Mouse (Mus musculus) kidney, embryonic 14.5 days (tissue): ENCODE measurements around the gene Btd. TPM values are rescaled to one million over a fixed set of nuclear protein-coding genes. Genes with fewer than 3 reads are reported as not detected.

Experiments
- ATAC-seq: fragments of 200-750 bp; cut with Nextera tagmentation; 2 replicates; pipeline ENCODE4 v1.8.0; 2017; ENCODE audit warnings: moderate number of reproducible peaks, mild to moderate bottlenecking, moderate TSS enrichment, moderate library complexity; ENCODE audit not compliant: low FRiP score, low TSS enrichment
- H3K27ac ChIP-seq: fragments of 300-500 bp; sonication (generic); 2 replicates; pipeline ENCODE4 v1.5.1; 2014; ENCODE audit warnings: low read depth, mild to moderate bottlenecking, low read length, moderate library complexity, mixed read lengths
- H3K27me3 ChIP-seq: fragments of 300-500 bp; sonication (generic); 2 replicates; pipeline ENCODE4 v1.6.1; 2014; ENCODE audit warnings: mild to moderate bottlenecking, low read length; ENCODE audit not compliant: control insufficient read depth, insufficient read depth
- H3K36me3 ChIP-seq: fragments of 300-500 bp; sonication (generic); 2 replicates; pipeline ENCODE4 v1.6.1; 2014; ENCODE audit warnings: low read length, mixed read lengths; ENCODE audit not compliant: control insufficient read depth, insufficient read depth
- H3K4me1 ChIP-seq: fragments of 300-500 bp; sonication (generic); 2 replicates; pipeline ENCODE4 v1.6.1; 2014; ENCODE audit warnings: low read length, mixed read lengths; ENCODE audit not compliant: control insufficient read depth, insufficient read depth
- H3K4me2 ChIP-seq: fragments of 300-500 bp; sonication (generic); replicated peaks from 2 replicates; pipeline ENCODE4 v1.6.1; 2014; ENCODE audit warnings: low read depth, mild to moderate bottlenecking, low read length
- H3K4me3 ChIP-seq: fragments of 300-500 bp; sonication (generic); 2 replicates; pipeline ENCODE4 v1.5.1; 2014; ENCODE audit warnings: mild to moderate bottlenecking, low read length
- H3K9ac ChIP-seq: fragments of 300-500 bp; sonication (generic); 2 replicates; pipeline ENCODE4 v1.6.1; 2014; ENCODE audit warnings: low read depth, mild to moderate bottlenecking, low read length, moderate library complexity
- H3K9me3 ChIP-seq: fragments of 300-500 bp; sonication (generic); 2 replicates; pipeline ENCODE4 v1.6.1; 2016; ENCODE audit warnings: low read length; ENCODE audit not compliant: control insufficient read depth
- WGBS: fragments of 180-500 bp; shearing (Covaris S2); extraction: QIAGEN DNeasy Blood & Tissue Kit; methylation state at CpG from one replicate; pipeline ENCODE4 v1.1.7; 2014; 5-methylcytosine and 5-hydroxymethylcytosine counted together
- polyA plus RNA-seq: library from polyadenylated mRNA; unstranded; fragments of >200 nt; fragmentation: Nextera tagmentation; extraction: Ambion mirVana; gene quantifications from 2 replicates; pipeline ENCODE4 v1.2.1, GENCODE M21; 2014

The Btd gene
- polyA plus RNA-seq, 1 experiment from 2014 or later: 30.9 TPM

- H3K36me3 ChIP-seq: peaks cover 28% of the 10 kb centered on the region
Measured at GRCm38 (mm10) chr14:31700376-31700775, 59.5 kb downstream of the Btd start.

GRCm38 (mm10) chr14:31709343-31709742 lies 68.5 kb downstream of the Btd start:
- Histone ChIP-seq H3K36me3 (peaks cover 36% of the 10 kb centered on the region), H3K9ac (no peak overlapping the region), H3K4me1 (no peaks in the 10 kb centered on the region), H3K4me2 (no peak overlapping the region), H3K27ac (no peak overlapping the region), H3K27me3 (no peaks in the 10 kb centered on the region), H3K9me3 (no peaks in the 10 kb centered on the region), H3K4me3 (no peak overlapping the region)
- no peak for ATAC-seq
- WGBS: 97% methylated on average over 1 of the region's 1 CpGs

More at GRCm38 (mm10) chr14:31700376-31700775, 59.5 kb downstream of the Btd start:
- H3K27ac ChIP-seq: no peak overlapping the region
- H3K9ac ChIP-seq: no peak overlapping the region
- no peak overlapping the region for H3K4me3 ChIP-seq
- H3K4me2 ChIP-seq: no peak overlapping the region
- ATAC-seq: no peak
- no peaks in the 10 kb centered on the region for H3K4me1 ChIP-seq
- no peaks in the 10 kb centered on the region for H3K9me3 ChIP-seq
- WGBS: 96% methylated on average over 2 of the region's 2 CpGs
- no peaks in the 10 kb centered on the region for H3K27me3 ChIP-seq

- Histone ChIP-seq H3K4me3 (no peak overlapping the region), H3K9ac (no peak overlapping the region), H3K4me1 (no peaks in the 10 kb centered on the region), H3K27me3 (no peaks in the 10 kb centered on the region), H3K9me3 (no peaks in the 10 kb centered on the region), H3K4me2 (no peak overlapping the region), H3K27ac (no peak overlapping the region), H3K36me3 (peaks cover 51% of the 10 kb centered on the region)
- ATAC-seq: no peak
Measured at GRCm38 (mm10) chr14:31715669-31716068, 74.8 kb downstream of the Btd start.

GRCm38 (mm10) chr14:31717360-31717759 lies 76.5 kb downstream of the Btd start:
- H3K9ac ChIP-seq: no peak overlapping the region
- no peak for ATAC-seq
- WGBS: 94% methylated on average over 5 of the region's 5 CpGs
- peaks cover 50% of the 10 kb centered on the region for H3K36me3 ChIP-seq
- no peak overlapping the region for H3K4me3 ChIP-seq
- H3K4me2 ChIP-seq: no peak overlapping the region
- H3K9me3 ChIP-seq: no peaks in the 10 kb centered on the region
- no peaks in the 10 kb centered on the region for H3K27me3 ChIP-seq
- no peak overlapping the region for H3K27ac ChIP-seq
- H3K4me1 ChIP-seq: no peaks in the 10 kb centered on the region

Other genes starting within 250 kb of the Btd start
- gene Sh3bp5, start 204.9 kb upstream of the Btd start, polyA plus RNA-seq: 6.7 and 14.3 TPM in 2 replicates
- 14.7 and 29.0 TPM in 2 replicates for gene Eaf1, start 146.6 kb upstream of the Btd start, polyA plus RNA-seq
- 56.0 and 62.4 TPM in 2 replicates for gene Mettl6, start 146.0 kb upstream of the Btd start, polyA plus RNA-seq
- 1.8 and 3.2 TPM in 2 replicates for gene Colq, start 49.7 kb upstream of the Btd start, polyA plus RNA-seq
- 3.3 TPM in 1 of 2 replicates, not detected in the other for gene Gm49387, start 150 bp upstream of the Btd start, polyA plus RNA-seq
- 11.5 and 20.6 TPM in 2 replicates for gene Hacl1, start 258 bp downstream of the Btd start, polyA plus RNA-seq
- 5.9 and 11.0 TPM in 2 replicates for gene Ankrd28, start 189.6 kb downstream of the Btd start, polyA plus RNA-seq